Mouse (Mus musculus) 3134 (cell line): Measurements from ENCODE around the gene Tmem107.
A peak's percentile ranks its signal among the peaks of the same experiment; 100 is the strongest.

Experiments
- DNase-seq: peaks from one replicate; pipeline ENCODE4 v3.0.0-alpha.2; 2011; ENCODE audit warnings: low spot score; ENCODE audit not compliant: insufficient read length; ENCODE audit errors: extremely low read depth

Gene Tmem107

GRCm38 (mm10) chr11:69070590-69071222, at the start of gene Tmem107:
TSS of gene Tmem107 (plus strand) at chr11:69070806.
- DNase-seq, result peak; percentile 100

- DNase-seq, result no peak
Observed at GRCm38 (mm10) chr11:69026562-69026961, 44.0 kb upstream of the Tmem107 start.

GRCm38 (mm10) chr11:69028805-69029204, 41.8 kb upstream of the Tmem107 start:
- peak; percentile 52 for DNase-seq

DNA sequence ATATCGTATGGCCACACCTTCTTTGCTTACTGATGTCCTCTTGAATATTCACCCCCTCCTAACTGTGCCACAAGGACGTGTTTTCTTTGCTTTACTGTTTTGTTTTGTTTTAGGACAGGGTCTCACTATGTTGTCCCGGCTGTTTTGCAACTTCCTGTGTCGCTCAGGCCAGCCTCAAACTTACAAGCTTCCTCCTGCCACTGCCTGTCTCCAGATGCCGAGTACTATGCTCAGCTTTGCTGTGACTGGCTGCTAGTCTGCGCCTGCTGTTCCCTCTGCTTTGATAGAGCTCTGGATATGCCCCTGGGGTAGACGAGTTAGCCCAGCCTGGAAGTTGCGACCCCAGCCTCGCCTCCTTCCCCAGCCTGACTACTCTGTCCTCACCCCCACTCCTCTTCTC, 37.1 kb upstream of the Tmem107 start:
- DNase-seq, result no peak

GRCm38 (mm10) chr11:69034585-69034984, 36.0 kb upstream of the Tmem107 start:
- DNase-seq, result no peak

DNA sequence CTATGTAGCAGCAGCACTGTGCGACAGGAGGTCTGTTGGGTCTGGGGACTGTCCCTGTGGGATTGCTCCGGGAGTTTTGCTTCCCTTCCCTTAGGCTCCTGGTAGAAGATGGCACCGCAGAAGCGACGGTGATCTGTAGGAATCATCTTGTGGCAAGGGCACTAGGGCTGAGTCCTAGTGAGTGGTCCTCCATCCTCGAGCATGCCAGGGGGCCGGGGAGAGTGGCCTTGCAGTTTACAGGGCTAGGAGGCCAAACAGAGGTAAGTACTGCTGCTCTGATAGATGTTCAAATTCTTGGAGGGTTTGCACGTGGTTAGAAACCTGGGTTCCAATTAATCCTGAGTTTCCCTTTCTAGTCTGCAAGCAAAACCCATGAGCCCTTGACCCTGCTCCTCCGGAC, 35.2 kb upstream of the Tmem107 start:
- no peak for DNase-seq

GRCm38 (mm10) chr11:69035849-69036248, 34.8 kb upstream of the Tmem107 start:
- peak; percentile 73 for DNase-seq

GRCm38 (mm10) chr11:69036486-69037230, 33.9 kb upstream of the Tmem107 start:
- DNase-seq, result peak; percentile 81

DNA sequence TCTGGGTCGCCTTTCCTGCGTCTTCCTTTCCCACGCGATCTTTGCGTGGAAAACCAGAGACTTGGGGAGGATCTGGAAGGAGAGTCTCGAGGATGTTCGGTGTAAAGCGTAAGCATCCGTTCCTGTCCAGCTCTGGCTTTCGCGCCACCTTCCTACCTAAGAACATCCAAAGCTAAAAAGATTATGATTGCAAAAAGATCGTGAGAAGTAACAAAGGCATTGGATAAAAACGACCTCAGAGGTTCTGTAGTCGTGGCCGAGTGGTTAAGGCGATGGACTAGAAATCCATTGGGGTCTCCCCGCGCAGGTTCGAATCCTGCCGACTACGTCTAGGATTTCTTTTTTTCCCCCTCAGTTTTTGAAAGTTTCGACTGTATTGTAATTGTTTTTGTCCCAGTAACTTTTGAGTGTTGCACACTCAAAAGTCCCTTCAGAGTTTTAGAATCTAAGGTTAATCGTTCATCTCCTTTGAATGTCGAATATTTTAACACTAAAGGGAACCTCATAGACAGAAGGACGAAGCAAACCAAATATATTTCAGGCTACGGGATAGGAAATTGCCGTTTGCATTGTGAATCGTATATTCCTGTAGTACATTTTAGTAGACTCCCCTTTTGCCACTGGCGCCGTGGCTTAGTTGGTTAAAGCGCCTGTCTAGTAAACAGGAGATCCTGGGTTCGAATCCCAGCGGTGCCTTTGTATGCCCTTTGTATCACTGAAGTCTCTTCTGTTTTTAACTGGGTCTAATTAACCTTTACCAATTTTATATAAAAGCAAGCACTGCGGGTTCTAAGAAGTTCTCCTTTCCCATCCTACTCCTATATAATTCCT, 33.2 kb upstream of the Tmem107 start:
- peak; percentile 79 for DNase-seq

DNA sequence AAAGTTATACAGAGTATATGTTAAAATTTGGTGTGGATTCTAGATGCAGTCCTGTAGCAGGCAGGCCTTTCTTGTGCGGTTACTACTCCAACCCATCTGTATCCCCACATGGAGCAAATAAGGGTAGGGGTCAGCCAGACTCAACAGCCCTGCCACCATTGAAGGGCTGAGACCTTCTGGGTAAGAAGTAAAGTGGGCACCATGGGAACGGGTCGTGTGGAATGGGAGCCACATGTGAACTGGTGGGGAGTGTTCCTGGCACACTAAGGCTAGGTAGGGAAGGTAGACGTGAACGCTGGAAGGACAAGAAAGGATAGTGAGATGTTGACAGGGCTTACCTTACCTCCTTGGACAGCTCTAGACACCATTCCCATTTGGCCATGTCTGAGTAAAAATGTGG, 32.4 kb upstream of the Tmem107 start:
- DNase-seq, result no peak

- peak; percentile 91 for DNase-seq
Observed at GRCm38 (mm10) chr11:69045531-69046394, 24.8 kb upstream of the Tmem107 start, which contains the start of gene Aurkb. TSS of gene Aurkb (plus strand) at chr11:69045647.

DNA sequence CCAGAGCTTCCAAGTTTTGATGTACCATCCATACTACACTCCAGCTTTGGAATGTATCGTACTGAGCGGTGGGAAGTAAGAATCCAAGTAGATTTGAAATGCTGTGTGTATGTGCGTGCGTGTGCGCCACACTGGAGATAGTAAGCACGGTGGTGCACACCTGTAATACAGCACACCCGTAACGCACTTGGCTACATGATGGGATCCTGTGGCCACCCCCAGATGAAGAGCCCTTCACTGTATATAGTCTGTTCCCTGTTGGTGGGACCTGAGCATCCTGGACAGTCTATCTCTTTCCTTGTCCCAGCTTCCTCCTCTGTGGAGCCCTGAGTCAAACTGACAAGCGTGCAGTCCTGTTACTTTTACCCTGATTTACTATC, 24.2 kb upstream of the Tmem107 start:
- no peak for DNase-seq

DNA sequence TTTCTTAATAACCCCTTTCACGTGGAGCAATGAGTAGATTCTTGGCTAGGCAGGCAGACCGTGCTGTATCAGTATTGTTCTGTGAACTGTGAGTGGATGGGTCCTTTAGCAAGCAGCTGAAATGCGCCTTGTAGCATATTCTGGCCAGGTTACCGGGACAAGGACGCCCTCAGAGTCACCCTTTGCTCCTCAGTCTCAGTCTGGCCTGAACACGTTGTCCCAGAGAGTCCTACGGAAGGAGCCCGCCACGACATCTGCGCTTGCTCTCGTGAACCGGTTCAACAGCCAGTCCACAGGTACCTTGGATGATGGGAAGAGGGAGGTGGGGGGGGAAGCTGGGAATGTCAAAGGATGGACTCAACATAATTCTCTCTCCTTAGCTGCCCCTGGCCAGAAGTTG, 23.0 kb upstream of the Tmem107 start:
- DNase-seq, result no peak

DNA sequence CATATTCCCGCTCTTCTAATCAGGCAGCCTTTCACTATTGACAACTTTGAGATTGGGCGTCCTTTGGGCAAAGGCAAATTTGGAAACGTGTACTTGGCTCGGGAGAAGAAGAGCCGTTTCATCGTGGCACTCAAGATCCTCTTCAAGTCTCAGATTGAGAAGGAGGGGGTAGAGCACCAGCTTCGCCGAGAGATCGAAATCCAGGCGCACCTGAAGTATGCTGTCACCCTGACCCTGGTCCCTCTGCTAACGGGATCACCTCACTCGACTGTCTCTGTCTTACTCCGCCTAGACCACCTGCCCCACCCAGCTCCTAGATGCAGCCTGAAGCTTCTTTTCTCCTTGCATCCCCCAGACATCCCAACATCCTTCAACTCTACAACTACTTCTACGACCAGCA, 22.5 kb upstream of the Tmem107 start:
- no peak for DNase-seq

DNA sequence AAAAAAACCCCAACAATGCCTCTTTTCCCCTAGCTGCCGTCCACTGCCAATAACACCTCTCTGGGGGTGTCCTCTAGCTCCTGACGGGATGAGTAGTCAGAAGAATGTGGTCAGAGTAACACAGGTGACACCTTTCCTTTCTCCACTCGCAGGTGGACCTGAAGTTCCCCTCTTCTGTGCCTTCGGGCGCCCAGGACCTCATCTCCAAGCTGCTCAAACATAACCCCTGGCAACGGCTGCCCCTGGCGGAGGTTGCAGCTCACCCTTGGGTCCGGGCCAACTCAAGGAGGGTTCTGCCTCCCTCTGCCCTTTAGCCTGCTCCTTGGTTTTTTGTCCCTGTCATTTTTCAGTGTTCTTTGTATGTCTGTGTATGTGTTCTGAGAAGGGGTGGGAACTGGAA, 19.9 kb upstream of the Tmem107 start:
- DNase-seq, result no peak

DNA sequence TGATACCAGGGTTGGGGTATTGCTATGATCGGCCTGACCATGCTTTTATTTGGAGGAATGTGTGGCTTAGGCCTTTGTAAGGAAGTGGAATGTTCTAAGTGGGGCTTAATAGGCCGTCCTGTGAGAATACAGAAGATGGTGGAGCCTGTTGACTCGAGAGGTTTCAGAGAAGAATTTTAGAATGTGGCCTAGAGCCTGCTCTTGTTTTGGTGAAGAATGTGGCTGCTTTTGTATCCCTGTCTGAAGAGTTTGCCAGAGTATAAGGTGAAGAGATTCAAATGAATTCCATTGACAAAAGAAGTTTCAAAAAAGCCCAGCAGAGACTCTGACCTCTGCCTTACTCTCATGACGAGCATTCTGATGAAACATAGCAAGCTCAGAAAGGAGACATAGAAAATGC, 18.8 kb upstream of the Tmem107 start:
- DNase-seq, result no peak

GRCm38 (mm10) chr11:69052824-69053421, 17.7 kb upstream of the Tmem107 start:
- no peak for DNase-seq

DNA sequence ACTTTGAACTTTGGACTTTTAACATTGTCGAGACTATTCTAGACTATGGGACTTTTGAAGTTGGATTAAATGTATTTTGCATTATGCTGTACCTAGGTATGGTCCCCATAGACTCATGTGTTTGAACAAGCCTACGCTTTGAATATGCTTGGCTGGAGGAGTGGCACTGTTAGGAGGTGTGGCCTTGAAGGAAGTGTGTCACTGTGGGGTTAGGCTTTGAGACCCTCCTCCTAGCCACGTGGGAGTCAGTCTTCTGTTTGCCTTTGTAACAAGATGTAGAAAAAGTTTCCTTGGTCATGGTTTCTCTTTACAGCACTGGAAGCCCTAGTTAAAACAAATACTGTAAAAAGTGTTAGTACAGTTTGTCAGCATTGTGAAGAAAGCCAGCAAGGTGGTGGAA, 16.8 kb upstream of the Tmem107 start:
- DNase-seq, result no peak

GRCm38 (mm10) chr11:69058265-69058664, 12.3 kb upstream of the Tmem107 start:
- no peak for DNase-seq

- DNase-seq, result no peak
Observed at GRCm38 (mm10) chr11:69058729-69059356, 11.8 kb upstream of the Tmem107 start.
